Mouse (Mus musculus) kidney, postnatal 36 days (tissue): ENCODE measurements around the gene Trmt1.

Experiments used
- DNase-seq, 2 experiments: peaks; one replicate each; pipeline ENCODE4 v3.0.0; 2021 to 2022; ENCODE audit warnings: mixed read lengths in 2 of 2

The Trmt1 gene

DNA sequence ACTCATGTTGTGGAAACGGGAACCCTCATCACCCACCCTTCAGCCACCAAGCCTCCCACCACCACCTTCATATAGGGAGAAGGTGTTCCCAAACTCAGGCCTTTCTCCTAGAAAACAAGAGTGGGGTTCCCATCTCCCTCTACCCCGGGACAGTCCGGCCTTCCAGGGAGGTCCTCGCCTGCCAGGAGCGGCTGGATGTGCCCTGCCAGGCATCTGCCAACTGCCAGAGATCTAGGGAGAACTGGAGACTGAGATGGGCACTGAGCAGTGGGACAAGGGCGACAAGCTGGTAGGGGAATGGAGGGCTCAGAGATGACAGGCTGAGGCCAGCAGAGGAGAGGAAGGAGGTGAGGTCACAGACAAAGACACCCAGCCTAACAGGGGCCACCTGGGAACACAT, 47.9 kb downstream of the Trmt1 start:
- no peak for DNase-seq

GRCm38 (mm10) chr8:84734680-84735079, 48.6 kb downstream of the Trmt1 start:
- no peak for DNase-seq

GRCm38 (mm10) chr8:84735597-84735996, 49.5 kb downstream of the Trmt1 start:
- DNase-seq, result no peak

GRCm38 (mm10) chr8:84736521-84736920, 50.4 kb downstream of the Trmt1 start:
- DNase-seq, result no peak

GRCm38 (mm10) chr8:84737608-84738007, 51.5 kb downstream of the Trmt1 start:
- peak; percentile 76 to 90 for DNase-seq

- no peak for DNase-seq
These were observed 52.2 kb downstream of the Trmt1 start for GRCm38 (mm10) chr8:84738266-84738665.

- no peak for DNase-seq
These were observed 52.8 kb downstream of the Trmt1 start for GRCm38 (mm10) chr8:84738715-84739400.

DNA sequence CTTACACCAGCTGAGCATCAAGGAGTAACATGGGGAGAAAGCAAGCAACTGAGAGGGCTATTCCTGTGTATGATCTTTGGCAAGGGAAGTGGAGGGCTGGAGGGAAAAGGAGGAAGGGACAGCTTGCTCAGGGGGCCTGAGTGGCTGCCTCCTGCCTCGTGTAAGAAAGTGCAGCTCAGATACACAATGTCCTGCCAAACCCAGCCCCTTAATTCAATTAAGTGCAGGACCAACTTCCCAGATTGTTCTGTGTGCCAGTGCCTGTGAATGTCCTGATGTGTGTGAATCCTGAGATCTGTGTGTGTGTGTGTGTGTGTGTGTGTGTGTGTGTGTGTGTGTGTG, 53.3 kb downstream of the Trmt1 start:
- no peak for DNase-seq

- DNase-seq, result no peak
These were observed 55.1 kb downstream of the Trmt1 start for GRCm38 (mm10) chr8:84740895-84741843.

DNA sequence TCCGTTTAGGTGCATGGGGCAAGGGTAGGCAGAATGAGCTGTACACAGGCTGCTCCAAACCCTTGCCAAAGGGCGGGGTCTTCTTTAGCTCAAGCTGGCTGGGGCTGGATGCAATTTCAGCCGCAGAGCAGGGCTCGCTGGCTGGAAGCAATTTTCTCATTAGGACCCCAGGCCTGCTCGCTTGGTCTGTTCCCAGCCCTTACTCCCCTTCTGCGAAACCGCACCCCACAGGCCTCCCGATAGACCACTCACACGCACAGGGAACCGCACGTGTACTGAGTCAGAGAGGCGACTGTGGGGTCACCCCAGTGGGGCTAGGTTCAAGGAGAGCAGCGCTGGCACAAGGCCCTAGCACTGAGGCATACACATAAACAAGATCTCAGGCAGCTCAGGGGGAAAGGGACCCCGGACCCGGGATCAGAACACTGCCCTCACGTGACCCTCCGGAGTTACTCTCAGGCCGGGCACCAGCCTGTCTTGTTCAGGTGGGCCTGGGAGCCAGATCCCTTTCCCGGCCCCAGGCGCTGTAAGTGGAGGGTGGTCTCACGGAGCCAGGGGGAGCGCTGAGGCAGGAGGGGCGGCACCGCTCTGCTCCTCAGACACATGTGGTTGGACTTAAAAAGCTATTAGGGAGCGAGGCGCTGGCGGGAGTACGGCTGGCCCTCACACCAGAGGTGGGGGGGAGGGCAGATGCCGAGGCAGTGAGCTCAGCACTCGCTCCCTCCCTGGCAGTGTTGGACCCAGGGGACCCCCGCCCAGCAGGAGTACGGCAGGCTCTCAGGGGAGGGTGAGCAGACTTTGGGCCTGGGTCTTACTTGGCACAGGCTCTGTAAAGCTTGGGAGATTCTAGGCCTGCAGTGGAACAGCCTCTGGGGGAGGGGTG, 56.3 kb downstream of the Trmt1 start:
- no peak for DNase-seq

GRCm38 (mm10) chr8:84743054-84743415, 56.9 kb downstream of the Trmt1 start:
- no peak for DNase-seq

DNA sequence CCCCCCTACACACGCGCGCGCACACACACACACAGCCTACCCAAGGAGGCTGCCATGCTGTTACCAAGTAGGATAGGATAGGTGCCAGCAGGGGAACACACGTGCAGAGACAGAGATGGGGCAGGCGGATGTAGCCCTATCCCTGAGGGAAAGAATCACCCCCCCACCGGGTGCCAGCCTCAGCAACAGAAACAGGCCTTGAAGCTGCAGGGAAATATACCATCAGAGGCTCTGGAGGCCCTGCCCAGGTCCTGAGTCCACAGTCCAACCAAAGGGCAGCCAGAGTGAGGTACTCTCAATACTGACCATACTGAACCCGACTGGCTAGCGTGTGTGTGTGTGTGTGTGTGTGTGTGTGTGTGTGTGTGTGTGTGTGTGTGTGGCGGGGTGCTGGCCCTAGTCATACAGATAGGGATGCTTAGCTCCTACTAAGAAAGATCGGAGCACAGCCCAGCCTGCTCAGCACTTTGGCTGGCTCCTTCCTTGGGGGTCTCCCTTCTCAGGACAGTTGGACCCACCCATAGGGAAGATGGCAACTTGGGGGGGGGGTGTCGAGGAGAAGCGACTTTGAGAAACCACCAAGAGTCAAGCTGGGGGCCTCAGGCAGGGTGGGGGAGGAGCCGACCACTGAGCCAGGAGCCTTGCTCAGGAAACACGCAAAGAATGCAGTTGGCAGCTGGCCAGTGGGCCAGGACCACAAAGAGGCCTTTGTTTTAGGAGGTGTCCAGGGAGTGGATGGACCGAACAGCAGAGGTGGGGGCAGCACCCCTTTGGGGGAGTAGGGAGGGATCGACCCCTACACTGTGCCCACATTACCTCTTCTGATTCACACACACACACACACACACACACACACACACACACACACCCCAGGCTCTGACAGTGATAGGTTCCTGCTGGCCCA, 57.7 kb downstream of the Trmt1 start:
- DNase-seq, result peak; percentile 80 to 89

GRCm38 (mm10) chr8:84745032-84745925, 59.2 kb downstream of the Trmt1 start:
- DNase-seq, result peak; percentile 38 to 49
